Mouse (Mus musculus) frontal cortex, postnatal 36 days (tissue): Measurements from ENCODE around the gene Ttc7.
A peak's percentile ranks its signal among the peaks of the same experiment; 100 is the strongest.

Experiments used
- DNase-seq, 2 experiments: peaks; one replicate each; pipeline ENCODE4 v3.0.0; 2022; ENCODE audit warnings: low spot score in 2 of 2

Gene Ttc7

DNA sequence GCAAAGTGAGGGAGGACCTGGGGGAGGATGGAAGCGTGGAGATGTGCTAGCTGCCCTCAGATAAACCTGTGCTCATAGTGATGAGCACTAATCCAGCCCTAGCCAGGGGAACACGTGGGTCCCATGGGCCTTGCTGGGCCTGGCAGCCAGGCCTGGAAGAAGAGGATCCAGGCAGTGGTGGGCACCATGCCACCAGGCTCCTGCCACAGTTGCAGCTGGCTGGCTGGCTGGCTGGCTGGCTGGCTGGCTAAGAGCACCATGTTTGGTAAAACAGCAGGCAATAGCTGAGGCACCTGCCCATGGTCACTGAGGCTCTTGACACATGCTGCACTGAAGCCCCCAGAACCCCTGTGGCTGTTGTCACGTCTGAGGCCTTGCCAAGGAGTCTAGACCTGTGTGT lies 85.0 kb downstream of the Ttc7 start:
- DNase-seq, result peak in 1 of 2 experiments; percentile 73

- DNase-seq, result no peak
Measured at GRCm38 (mm10) chr17:87368481-87368880, 85.8 kb downstream of the Ttc7 start.

DNA sequence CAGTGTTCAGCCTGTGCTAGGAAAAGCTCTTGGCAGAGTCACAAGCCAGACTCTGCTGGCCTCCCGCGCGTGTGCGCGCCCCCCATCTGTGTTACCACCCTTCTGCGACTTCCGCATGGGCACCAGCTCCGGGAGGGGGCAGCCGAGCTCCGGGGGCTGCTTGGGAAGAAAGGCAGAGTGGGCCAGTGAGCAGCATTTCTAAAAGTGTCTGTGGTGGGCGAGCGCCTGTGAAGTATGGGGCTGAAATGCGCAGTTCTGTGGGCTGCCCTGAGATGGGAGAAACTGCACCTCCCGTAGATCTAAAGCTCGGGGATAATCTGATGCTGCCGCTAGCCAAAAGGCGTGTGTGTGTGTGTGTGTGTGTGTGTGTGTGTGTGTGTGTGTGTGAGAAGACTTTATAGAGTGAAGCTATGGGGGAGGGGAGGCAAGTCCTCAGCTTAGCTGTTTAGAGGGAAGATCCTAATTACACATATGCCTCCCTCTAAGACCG lies 86.6 kb downstream of the Ttc7 start:
- DNase-seq, result peak; percentile 78 to 87

- peak in 1 of 2 experiments; percentile 68 for DNase-seq
Measured at GRCm38 (mm10) chr17:87372189-87372588, 89.5 kb downstream of the Ttc7 start.

GRCm38 (mm10) chr17:87373327-87373726 lies 90.6 kb downstream of the Ttc7 start:
- no peak for DNase-seq

DNA sequence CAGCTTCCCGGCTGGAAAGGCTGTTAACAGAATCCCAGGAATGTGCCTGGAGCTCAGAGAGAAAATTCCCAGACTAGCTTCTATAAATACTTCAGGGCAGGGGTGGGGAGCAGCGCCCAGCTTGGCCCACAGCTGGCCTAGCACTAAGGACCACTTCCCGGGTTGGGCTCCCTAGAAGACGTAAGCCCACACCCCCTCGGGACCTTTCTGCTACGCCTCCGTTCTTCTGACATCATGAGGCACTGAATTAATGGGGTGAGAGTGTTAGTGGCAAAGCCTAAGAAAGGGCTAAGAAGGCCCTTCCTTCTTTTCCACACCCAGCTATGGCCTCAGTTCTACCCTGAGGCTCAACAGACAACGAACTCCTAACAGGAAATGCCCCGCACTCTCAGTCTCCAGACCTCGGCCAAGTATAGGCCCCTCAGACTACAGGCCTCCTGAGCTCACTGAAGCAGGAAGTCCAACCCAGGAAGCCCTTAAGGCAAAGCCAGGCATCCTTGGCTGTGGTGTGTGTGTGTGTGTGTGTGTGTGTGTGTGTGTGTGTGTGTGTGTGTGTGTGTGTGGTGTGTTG lies 93.3 kb downstream of the Ttc7 start:
- no peak for DNase-seq

DNA sequence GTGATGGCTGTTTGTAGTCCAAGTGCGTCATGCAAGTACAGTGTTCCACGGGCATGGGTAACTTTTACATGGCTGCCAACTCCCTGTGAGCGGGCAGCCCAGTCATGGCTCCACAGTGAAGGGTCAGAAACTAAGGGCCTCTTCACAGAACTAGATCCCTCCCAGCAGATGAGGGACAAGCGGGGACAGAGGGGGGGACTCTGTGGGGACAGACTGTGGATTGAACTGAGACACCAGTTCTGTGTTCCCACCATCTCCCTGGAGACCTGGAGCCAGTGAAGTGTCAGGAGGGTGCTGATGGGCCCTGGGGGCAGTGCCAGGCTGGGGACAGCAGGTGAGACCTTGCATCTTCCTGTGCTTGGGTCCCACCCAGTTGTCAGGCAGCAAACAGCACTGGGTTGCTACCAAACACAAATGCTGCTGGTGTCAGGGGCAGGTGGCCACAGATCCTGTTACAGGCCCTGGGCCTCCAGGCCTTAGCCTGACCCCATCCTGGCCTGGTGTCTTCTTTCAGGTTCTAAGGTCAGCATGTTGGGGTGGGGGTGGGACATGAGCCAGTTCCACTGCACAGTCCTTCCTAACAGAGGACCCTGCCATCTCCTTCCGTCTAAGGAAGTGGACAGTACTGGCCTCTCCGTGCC lies 94.3 kb downstream of the Ttc7 start:
- no peak for DNase-seq

GRCm38 (mm10) chr17:87377536-87377935 lies 94.8 kb downstream of the Ttc7 start:
- DNase-seq, result peak; percentile 74 to 78

DNA sequence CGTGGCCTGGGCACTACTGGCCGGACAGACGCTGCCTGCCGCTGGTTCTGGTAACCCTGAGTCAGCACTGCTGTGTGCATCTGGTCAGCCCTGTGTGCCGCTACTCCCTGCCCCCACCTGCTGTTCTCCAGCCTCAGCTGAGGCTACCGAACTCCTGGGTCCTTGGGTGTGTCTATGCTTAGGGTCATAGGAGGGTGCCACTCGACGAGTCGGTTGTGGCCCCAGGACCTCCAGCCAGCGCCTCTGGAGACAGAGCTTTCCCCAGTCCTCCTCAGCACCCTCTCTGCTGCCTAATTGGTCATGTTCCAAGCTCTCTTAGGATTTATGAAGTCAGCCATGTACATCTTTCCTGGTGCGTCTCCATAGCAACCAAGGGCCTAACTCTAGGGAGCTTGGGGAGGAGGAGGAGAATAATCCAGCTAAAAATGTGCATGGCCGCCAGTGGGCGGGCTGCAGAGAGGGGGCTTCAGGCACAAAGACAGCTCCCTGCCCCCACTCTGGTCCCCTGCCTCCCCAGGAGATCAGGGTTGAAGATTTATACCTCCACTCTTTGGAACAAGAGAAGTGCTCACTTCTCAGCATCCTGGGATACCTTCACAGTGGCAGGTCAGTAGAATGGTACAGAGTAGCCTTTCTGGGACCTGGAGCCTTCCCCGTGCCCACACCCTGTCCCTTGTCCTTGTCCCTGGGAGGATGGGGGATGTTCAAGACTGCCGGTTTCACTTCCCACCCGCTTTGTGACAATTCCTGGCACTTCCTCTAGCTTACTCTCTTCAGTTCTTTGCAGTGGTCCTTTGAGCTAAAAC lies 95.9 kb downstream of the Ttc7 start:
- DNase-seq, result peak; percentile 75 to 82

DNA sequence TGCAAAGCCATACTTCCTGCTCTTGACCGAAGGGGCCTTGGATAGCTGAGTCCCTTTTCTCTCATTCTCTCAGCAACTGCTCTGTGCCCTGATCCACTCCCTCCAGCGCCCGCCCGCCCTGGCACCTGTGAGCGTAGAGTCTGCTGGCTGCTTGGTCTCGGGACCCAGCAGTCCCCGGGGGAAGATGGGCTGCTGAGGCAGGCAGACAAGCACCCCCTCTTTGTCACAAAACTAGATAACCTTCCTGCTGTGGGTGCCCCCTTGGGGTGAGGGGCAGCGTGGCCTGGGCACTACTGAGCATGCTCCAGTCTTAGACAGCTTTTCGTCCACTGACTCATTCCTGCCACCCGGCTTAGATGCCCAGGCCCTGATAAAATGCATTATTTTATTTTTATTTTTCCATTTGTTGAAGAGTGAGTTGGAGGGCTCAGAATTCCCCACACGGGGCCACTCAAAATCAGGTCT lies 96.5 kb downstream of the Ttc7 start:
- no peak for DNase-seq

GRCm38 (mm10) chr17:87379821-87380220 lies 97.1 kb downstream of the Ttc7 start:
- DNase-seq, result no peak

DNA sequence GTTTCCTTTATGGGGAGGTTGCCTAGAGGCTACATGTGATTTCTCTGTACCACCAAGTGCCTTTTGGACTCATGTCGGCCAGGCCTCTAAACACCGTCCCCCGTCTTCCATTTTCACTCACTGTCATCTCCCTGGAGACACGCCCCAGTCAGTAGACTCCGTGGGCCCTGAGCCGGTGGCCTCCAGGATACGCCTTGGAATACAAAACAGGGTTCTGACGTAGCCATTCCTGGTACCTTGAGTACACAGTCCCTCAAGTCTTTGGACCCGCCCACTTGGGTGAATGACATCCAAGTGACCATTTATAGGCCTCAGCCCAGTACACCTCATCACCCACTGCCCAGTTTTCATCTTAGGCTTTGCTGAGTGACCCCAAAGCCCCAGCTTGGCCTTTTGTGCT lies 98.0 kb downstream of the Ttc7 start:
- no peak for DNase-seq

DNA sequence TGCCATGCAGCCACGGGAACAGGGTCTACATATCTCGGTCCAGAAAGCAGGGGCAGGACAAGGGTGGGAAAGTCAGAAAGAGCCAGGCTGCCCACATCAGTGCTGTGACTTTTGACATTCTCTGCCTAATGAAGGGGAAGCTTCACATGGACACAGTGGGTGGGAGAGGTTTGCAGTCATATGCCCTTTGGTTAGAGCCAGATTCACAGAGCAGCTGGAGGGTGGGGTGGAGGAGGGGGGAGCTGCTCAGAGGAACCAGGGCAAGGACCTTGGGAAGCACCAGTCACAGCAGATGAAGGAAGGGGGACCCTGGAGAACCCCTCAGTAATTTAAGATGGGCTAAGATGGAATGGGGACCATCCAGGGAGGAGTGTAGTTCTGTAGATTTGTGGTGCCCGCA lies 103.1 kb downstream of the Ttc7 start:
- no peak for DNase-seq

DNA sequence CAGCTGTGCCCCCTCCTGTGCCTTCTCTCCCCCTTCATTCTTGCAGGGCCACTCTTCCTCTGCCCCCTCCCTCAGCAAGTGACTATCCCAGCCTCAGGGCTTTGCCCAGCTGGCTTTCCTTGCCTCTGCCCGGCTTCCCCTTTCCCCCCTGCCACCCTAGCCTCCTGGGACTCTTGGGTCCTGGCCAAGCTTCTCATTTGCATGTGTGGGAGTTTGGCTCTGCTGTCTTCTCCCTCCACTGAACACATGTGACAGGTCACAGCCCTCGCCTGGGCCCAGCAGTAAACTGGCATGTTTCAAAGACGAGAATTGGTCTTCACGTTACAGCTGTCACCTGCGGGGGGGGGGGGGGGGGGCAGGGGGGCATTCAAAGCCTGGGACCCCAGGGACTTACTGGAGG lies 104.4 kb downstream of the Ttc7 start:
- DNase-seq, result no peak

GRCm38 (mm10) chr17:87391242-87391641 lies 108.6 kb downstream of the Ttc7 start:
- no peak for DNase-seq

- no peak for DNase-seq
Measured at GRCm38 (mm10) chr17:87397088-87397487, 114.4 kb downstream of the Ttc7 start.

DNA sequence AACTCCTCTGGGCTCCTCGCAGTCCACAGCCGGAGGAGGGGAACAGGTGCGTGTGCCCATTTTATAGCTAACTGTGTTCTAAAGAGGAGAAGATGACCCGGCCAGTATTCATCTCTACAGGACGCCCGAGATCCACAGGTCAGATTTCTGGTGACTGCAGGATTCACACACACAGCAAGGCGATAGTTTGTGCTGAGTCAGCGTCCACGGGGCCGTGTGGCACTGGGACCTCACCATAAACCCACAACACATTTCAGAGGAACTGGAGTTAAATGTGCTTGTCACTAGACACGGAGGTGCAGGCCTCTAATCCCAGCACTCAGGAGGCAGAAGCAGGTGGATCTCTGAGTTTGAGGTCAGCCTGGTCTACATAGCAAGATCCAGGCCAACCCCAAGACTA lies 119.8 kb downstream of the Ttc7 start:
- no peak for DNase-seq

- no peak for DNase-seq
Measured at GRCm38 (mm10) chr17:87403462-87403861, 120.8 kb downstream of the Ttc7 start.

- DNase-seq, result no peak
Measured at GRCm38 (mm10) chr17:87405576-87405975, 122.9 kb downstream of the Ttc7 start.

GRCm38 (mm10) chr17:87406646-87407045 lies 124.0 kb downstream of the Ttc7 start:
- DNase-seq, result no peak

GRCm38 (mm10) chr17:87418082-87418481 lies 135.4 kb downstream of the Ttc7 start:
- DNase-seq, result no peak

GRCm38 (mm10) chr17:87427511-87427910 lies 144.8 kb downstream of the Ttc7 start, which contains the start of gene Stpg4:
TSS of gene Stpg4 (minus strand) at chr17:87427741.
- no peak for DNase-seq

DNA sequence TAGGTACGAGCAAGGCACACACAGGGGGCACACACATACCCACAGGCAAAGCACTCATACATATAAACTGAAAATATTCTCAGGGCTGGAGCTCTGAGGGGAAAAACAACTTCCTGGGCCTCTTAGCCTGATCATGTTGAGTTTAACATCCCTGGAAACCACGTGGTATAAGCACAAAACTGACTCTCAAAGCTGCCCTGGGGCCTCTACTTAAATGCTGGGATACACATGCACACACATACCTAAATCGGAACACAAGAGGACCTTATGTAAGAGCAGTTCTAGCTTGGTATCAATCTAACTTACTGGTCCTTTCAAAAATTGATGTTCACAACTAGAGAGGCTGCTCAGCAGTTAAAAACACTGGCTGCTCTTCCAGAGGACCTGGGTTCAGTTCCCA lies 146.7 kb downstream of the Ttc7 start:
- no peak for DNase-seq
